Mouse (Mus musculus) cerebellum, postnatal 14 days (tissue): ENCODE results near the gene Tbx5.

Experiments
- DNase-seq, 2 experiments: peaks; one replicate each; pipeline ENCODE4 v3.0.0; 2021; ENCODE audit warnings: mixed read lengths in 2 of 2

Gene Tbx5

DNA sequence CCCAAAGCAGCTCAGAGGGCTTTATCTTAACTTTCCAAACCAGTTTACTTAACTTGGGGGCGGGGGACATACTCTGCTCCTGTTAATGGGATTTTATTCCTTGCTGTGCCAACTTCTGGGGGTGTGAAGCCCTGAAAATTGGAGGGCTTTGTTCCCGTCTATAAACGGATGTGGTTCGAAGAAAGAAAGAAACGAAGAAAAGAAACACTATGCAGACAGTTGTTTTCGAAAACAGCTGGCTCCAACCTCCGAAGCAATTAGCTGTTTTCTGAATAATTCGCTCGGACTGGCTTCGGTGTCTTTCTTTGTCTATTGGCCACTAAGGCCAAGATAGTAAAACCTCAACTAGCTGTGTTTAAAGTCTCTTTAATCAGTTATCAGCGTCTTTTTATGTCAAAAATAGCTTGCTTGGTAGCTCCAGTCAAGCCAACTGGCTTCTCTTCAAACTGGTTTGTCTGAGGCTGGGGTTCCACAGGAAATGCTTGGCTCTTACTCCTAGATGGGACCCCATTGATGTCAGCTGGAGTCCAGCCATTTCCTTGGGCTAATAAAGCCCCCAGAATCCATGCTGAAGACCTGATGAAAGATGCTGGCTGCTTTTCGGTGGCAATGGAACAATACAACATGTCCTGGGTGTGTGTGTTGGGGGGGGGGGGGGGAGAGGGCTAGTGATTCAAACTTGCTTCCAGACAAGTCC lies 21.3 kb upstream of the Tbx5 start:
- no peak for DNase-seq

DNA sequence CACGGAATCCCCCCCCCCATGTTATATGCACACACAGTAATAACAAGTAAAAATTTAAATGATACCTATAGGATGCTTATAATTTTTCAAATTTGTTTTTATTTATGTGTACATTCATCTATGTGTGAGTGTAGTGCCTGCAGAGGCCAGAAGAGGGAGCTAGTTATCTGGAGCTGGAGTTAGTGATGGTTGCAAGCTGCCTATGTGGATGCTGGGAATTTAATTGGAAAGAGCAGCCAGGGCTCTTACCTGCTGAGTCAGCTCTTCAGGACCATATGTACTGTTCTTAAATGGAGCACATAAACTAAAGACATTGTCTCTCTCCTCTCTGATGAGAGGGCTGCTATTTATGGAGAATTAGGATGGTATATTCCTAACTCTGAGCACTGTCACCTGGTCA lies 17.2 kb upstream of the Tbx5 start:
- no peak for DNase-seq

DNA sequence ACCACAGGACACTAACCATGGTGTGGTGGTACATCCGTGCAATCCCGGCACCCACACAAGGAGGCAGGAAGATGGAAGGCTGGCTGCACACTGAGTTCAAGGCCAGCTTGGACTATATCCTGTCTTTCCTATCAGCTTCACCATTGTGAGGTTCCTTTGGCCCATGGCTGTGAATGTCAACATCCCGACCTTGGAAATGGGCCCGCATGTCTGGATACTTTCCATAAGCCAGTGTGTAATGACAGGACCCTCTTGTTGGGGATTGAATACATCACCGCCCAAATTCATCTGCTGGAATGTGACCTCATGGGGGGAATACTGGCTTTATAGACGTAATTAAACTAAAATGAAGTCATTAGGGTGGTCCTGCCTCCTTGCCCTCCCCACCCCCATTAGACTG lies 12.0 kb upstream of the Tbx5 start:
- no peak for DNase-seq

DNA sequence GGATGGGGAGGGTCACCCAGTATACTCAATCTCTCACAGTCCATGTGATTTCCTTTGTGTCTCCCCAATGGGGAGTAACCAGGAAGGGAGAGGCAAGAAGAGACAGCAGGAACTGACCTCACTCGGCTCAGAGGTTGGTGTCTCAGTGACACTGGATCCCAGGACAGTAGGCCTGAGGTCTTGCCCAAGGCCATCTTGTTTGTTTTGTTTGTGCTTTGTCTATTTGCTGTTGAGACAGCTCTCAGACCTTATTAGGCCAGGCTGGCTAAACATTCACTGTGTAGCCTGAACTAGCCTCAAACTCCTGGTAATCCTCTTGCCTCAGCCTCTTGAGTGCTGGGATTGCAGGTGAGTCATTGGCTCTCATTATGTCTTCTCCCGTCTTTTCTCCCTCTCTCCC lies 11.0 kb upstream of the Tbx5 start:
- no peak for DNase-seq

DNA sequence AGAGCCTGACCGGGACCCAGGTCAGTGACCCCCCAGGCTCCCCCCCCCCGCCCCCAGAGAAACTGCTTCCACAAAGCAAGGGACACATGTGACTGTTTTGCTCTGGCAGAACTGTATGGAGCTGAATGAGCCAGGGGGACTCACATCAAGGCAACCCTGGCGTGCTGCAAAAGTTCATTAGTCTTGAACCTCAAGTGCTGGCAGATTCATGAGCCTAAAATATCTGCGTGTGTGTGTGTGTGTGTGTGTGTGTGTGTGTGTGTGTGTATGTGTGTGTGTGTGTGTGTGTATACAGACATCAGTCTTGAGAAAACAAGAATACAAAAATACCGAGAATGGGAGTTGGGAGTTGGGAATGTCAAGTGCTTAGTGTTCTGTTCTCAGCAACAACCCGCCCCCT lies 5.1 kb upstream of the Tbx5 start:
- DNase-seq, result no peak

DNA sequence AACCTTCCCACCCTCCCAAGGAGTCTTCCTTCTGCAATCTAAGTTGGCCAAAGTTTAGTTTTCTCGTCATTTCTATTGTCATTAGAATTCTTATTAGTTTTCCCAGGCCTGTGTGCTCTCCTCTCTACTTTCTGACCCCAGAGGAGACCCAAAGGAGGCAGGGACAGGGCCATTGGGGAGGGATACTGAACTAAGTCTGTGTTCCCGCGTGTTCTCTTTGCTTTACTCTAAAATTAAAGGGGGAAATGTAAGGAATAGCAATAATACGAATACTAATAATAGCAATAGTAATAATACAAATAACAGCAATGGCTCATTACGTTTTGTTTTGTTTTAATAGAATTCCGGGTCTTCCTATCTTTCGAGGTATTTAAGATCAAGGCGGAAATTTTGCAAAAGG lies 1.9 kb upstream of the Tbx5 start:
- DNase-seq, result no peak

DNA sequence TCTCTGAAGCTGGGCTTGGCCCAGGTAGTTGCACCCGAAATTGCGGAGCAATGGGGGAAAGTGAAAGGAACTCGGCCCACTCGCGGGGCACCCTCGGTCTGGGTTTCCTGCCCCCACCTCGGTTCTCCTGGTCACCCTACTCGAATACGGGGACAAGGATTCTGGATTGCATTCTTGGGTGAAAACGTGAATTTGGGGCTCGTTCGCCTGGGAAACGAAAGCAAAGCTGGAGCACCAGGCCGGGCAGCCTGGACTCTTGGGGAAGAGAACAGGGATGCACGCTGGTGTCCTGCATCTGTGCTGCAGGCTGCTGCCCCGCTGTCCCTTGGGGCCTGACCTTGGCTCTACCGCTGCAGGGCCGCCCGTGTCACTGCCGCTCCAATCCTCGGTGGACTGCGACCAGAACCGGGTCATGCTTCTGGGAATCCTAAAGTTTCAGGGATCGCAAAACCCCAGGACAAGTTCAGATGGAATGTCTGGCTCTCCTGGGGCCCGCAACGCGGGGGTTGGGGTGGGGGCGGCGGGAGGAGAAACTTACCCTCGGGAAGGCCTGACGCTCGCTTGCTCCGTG lies 1.2 kb upstream of the Tbx5 start:
- peak in 1 of 2 experiments; percentile 18 for DNase-seq

DNA sequence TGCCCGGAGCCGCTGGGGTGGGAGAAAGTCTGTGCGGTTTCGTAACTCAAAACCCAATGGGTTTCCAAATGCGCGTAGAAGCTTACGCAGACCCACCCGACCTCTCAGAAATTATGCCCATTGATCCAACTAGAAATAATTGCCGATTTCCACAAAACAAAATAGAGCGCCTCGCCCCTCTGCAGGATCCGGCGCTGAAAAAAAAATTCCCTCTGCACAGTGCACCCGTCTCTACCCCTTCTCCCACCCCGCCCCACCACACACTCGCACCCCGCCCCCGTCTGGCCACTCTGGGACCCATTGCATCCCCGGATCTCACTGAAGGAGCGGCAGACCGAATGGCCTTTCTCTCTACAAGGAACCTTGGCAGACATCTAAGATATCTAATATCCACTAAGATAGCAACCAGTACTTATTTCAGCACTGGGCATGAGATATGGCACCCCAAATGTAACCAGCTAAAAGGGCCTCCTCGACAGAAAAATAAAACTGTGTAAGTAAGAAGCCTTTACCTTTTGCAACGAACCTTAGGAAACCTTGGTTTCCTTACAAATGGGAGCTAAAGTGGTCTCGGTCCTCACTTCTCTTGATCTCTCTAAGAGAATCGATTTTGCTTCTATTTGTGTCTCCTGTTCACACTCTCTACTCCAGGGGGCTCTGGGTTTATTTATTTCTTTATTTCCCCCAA lies 533 bp upstream of the Tbx5 start:
- peak in 1 of 2 experiments; percentile 16 for DNase-seq

DNA sequence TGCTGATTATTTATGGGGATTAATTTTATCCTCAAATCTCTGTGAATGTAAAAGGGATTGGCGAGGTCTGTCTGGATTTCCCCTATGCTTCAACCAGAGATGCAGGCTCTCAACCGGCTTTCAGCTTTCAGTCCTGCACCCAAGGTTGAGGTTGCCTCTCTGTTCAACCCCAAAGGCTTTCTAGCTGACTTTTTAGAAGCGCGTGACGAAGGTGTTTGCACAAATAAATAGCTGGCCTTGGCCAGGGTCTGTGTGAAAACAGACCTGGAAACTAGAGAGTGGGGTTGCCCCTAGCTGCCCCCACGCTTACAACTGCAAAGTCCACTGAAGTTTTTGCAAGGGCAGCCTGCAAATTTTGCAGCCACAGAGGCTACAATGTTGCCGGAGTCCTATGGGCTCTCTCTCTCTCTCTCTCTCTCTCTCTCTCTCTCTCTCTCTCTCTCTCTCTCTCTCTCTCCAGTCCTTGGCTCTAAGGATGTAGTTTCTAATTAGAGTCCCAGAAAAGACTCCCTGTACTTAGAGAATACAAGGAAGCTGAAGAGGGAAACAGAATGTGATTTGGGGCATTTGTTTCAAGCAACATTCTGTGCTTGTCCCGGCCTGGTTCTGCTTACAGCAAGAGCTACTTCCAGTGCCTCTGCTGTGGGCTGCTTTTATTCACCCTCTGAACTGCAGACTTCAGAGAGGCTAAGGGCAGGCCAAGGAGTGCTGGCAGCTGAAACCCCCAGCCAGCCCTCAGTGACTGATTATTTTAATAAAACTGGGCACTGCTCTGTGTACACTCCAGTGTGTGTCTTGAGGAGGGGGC lies 959 bp downstream of the Tbx5 start:
- no peak for DNase-seq

DNA sequence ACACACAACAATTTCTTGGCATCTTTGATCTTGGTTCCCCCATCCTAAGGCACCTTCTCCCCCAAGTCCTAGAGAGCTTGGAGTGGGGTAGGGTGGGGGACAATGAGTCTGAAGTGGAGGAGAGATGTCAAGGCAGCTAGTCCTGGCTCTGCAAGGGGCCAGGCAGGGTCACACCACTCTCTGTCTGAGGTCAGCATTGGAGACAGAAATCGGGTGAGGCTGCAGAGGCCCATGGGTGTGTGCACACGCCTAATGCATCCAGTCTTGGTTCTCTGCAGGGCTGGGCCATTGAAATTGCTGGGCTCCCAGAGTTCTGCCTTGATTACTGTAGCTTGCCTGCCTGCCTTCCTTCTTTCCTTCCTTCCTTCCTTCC lies 1.5 kb downstream of the Tbx5 start:
- DNase-seq, result no peak

DNA sequence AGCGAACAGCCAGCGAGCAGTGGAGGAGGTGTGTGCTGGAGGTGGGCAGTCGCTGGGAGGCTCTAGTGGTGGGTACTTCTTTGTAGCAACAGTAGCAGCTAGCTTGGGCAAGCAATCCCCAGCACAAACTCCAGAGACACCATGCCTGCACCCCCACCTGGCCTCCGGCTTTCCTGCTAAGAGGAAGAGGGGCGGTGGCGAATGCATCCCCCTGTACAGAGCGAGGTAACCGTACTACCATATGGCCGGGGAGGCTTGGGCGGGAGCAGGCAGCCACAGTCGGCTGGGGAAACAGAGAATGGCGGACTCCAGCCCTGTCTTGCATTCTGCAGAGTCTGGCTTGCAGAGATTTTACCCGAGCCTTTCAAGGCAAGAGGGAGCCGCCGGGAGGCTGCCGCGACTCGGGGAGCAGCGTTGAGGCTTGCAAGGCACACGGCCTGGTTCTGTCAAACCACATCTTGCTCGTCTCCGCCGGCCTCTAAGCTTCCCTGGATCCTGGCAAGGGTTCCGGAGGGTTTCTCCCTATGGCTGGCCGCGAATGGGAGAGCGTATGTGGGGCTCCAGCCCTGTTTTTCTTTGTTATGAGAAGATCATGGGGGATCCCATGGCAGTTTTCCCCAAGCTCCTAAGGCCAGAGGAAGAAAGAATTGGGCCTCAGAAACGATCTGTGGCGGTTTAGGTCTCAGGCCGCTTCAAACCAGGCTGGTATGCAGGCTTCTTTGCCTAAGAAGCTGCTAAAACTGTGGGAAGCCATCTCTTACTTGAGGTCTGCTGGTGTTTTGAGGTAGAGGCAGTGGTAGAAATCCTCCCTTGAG lies 2.8 kb downstream of the Tbx5 start:
- DNase-seq, result peak in 1 of 2 experiments; percentile 20

DNA sequence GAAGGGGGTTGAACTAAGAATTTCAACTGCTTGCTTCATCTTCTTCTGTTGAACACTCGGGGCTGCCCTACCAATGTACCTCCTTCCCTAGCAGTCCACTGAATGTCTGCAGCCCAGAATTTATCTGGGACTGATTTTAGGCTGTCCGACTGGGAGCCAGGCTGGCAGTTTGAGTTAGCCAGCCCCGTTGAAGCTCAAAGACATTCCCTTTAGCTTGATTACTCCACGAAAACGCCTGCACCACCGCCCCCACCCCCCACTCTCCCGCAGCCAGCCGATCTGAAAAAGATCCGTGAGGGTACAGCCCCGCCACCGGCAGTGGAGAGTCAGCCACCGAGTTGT lies 3.4 kb downstream of the Tbx5 start:
- peak in 1 of 2 experiments; percentile 4 for DNase-seq

DNA sequence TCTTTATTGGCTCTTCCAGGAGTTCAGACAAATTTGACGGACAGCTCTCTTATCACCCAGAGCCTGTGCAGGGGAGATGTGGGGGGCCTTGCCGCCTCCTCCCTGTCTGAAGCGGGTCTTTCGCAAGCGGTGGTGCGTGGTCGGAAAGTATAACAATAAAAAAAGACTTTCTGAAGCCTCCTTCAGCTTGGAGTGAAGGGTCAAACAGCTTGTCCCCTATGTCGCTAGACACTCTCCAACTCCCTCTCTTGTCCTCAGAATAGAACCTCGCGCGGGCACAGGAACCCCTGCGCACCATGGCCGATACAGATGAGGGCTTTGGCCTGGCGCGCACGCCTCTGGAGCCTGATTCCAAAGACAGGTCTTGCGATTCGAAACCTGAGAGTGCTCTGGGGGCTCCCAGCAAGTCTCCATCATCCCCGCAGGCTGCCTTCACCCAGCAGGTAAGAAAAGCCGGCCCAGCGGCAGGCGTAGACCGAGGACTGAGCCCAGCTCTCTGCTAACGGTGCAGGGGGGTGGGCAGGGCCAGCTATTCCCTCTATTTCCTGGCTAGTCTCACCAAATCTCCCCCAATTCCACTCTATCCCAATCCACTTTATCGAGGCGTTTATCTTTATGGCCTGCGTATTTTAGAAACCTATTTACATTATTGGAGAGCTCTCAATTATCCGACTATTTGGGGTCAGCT lies 4.3 kb downstream of the Tbx5 start:
- peak in 1 of 2 experiments; percentile 10 for DNase-seq

DNA sequence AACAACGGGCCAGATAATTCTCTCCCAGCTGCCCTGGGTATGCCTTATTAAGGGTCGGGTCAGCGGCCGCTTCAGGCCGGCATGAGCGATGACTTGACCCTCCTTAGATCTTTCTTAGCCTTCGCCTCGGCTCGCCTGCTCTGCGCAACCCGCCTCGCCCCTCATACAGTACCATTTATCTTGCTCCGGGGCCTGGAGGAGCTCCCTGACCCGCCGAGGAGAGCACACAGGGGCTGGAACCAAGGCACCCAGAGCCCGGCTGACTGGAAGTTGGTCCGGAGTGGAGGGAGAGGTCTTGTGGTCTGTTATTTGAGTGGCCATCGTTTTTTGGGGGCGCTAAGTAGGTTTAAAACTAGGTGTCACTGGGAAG lies 4.8 kb downstream of the Tbx5 start:
- DNase-seq, result peak in 1 of 2 experiments; percentile 13

DNA sequence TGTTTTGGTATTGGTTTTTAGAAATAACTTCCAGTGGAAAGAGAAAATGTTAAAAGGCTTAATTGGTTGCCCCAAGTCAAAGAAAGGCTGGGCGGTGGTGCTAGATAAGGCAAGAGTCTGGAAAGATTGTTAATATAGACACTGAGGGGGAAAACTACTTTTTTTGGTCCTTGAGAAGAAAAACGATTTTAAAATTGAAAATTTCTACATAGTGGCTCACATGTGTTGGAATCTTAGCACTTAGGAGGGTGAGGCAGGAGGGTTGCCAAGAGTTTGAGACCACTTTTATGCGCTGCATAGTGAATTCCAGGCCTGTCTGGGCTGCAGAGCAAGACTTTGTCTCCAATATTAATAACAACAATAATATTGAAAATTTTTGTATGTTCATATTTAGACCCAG lies 5.4 kb downstream of the Tbx5 start:
- DNase-seq, result peak in 1 of 2 experiments; percentile 8

DNA sequence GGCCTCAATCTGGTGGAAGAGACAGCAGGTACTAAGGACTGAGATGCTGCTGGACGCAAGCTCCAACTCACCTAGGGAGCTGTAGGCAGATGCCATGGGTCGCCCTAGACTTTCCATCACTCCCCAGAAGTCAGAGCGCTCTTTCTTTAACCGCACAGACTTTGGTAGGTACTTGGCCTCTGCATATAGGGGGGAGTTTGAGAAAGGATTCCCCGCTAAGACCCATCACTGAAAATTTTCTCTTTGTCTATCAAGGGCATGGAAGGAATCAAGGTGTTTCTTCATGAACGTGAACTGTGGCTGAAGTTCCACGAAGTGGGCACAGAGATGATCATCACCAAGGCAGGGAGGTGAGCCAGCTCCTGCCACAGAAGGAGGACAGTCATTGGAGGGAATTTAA lies 6.0 kb downstream of the Tbx5 start:
- peak in 1 of 2 experiments; percentile 13 for DNase-seq

DNA sequence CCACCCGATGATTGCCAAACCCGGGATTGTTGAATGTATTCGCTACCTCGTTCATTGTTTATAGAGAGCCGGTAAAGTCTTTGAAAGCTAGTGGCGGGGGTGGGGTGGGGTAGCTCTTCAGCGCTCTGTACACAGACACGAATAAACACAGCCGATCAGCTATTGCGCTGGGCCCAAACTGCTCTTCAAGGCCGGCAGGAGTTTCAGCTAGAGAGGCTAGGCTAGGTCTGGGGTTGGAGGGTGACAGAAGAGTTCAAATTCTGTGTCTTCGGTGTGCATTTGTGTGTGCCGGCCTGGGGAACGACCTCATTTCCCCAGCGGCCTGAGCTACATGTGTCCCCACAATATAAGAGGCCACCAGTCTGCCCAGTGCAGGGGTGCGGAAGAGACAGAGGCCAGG lies 6.7 kb downstream of the Tbx5 start:
- DNase-seq, result peak in 1 of 2 experiments; percentile 6

DNA sequence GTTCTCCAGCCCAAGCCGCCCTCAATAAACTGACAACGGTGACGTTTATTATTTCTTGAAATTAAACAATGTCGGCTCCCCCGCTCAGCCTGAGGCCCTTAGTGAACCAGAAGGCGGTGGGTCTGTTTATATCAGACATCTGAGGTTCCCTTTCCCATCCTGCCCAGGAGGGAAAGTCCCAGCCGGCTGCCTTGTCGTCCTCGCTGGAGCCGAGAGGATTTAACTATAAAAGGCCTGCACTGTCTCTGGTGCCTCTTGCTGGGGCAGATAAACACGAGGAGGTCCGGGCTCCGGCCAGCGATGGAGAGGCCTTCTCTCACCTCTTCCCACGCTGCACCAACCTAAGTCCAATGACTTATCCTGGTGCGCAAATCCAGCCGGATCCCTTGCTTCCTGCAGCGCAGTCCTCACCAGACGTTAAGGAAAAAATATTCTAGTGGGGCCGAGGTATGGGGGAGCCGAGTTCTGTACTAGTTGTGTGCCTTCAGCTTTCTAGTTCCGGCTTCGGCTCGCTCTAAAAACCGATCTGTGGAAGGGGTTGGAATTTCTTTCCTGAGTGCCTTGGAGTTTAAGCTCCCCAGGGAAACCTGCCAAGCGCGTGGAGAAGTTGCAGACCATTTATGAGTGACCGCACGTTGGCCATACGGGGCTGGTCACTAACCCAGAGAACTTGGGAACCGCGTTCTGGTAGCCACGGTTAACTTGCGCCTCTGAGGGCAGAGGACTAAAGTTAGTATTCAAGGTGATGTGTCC lies 7.3 kb downstream of the Tbx5 start:
- peak in 1 of 2 experiments; percentile 12 for DNase-seq

DNA sequence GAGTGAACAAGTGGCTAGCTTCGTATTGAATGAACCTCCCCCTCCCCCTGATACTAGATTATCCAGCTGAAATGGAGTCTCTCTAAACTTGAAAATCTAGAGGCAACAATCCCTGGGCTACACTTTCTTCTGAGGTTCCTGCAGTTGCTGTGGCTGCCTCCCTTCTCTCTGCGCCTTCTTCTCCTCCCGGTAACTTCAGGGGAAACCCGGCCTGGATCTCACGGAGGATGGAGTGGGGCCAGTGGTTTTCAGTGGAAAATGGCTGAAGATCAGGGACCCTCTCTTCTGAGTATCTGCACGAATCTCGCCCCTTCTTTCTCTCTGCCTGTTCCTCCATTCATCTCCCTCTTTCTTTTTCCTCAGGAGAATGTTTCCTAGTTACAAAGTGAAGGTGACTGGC lies 7.9 kb downstream of the Tbx5 start:
- no peak for DNase-seq

DNA sequence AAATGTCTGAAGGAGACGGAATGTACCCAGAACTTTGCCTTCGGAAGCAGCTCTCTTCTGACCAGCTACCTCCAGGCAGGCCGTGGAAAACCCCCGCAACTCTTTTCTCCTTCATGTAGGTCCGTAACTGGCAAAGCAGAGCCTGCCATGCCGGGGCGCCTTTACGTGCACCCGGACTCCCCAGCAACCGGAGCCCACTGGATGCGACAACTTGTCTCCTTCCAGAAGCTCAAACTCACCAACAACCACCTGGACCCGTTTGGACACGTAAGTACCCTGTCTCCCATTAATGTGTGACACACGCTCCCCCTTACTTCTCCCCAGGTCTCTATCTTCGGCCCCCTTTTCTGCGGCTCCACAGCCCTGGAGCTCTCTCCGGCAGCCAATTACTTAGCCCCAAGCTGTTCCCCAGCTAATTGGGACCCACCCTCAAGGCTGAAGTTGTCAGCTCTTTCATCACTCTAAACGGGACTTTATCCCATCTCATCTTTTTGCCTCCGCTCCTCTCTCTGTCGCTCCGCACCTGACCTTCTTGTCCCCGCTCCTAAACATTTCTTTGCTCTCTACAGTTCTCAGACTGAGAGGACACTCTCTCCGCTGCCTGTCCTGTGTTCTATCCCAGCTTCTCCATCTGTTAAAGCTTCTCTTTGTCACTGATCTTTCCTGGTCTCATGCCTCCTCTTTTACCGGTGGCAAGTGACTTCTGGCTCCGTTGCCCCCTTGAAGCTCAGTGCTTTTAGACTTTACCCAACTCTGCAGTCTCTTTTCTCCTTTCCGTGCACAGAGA lies 9.4 kb downstream of the Tbx5 start:
- DNase-seq, result no peak
